Mouse (Mus musculus) layer of hippocampus, postnatal 36 days (tissue): Measurements from ENCODE around the gene Tpk1. TPM values are rescaled to one million over a fixed set of nuclear protein-coding genes. Genes with fewer than 3 reads are reported as not detected.

ENCODE experiments used
- DNase-seq, 2 experiments: peaks; one replicate each; pipeline ENCODE4 v3.0.0; 2022
- total RNA-seq, 2 experiments: library from RNA; stranded (reverse); gene quantifications; 2 replicates each; pipeline ENCODE4 v1.2.3; 2021

Tpk1 gene
- total RNA-seq = 1 to 10 TPM; 1.6 to 2.5 TPM

- DNase-seq = peak; percentile 93
These were observed at the start of gene Tpk1 for GRCm38 (mm10) chr6:43665677-43666546. Gene Tpk1 (minus strand): TSS chr6:43666278.

GRCm38 (mm10) chr6:43702810-43703614, 36.9 kb upstream of the Tpk1 start:
- DNase-seq = no peak

- no peak for DNase-seq
These were observed 25.8 kb upstream of the Tpk1 start for GRCm38 (mm10) chr6:43691863-43692262.

GRCm38 (mm10) chr6:43685985-43686384, 19.9 kb upstream of the Tpk1 start:
- DNase-seq = no peak

- no peak for DNase-seq
These were observed 16.5 kb upstream of the Tpk1 start for GRCm38 (mm10) chr6:43682535-43682934.

- no peak for DNase-seq
These were observed 12.7 kb upstream of the Tpk1 start for GRCm38 (mm10) chr6:43678689-43679212.

- no peak for DNase-seq
These were observed 11.5 kb upstream of the Tpk1 start for GRCm38 (mm10) chr6:43677566-43677965.

- no peak for DNase-seq
These were observed 10.1 kb upstream of the Tpk1 start for GRCm38 (mm10) chr6:43676139-43676538.

GRCm38 (mm10) chr6:43674986-43675760, 9.1 kb upstream of the Tpk1 start:
- DNase-seq = no peak

- DNase-seq = no peak
These were observed 4.9 kb upstream of the Tpk1 start for GRCm38 (mm10) chr6:43670939-43671338.

- no peak for DNase-seq
These were observed 1.6 kb upstream of the Tpk1 start for GRCm38 (mm10) chr6:43667681-43668080.

GRCm38 (mm10) chr6:43666611-43667400, 728 bp upstream of the Tpk1 start:
- DNase-seq = no peak

GRCm38 (mm10) chr6:43661822-43662221, 4.3 kb downstream of the Tpk1 start:
- DNase-seq = no peak

GRCm38 (mm10) chr6:43658290-43658689, 7.8 kb downstream of the Tpk1 start:
- DNase-seq = no peak

GRCm38 (mm10) chr6:43657845-43658244, 8.2 kb downstream of the Tpk1 start:
- DNase-seq = no peak

- DNase-seq = no peak
These were observed 11.1 kb downstream of the Tpk1 start for GRCm38 (mm10) chr6:43654876-43655456.

GRCm38 (mm10) chr6:43649516-43649915, 16.6 kb downstream of the Tpk1 start:
- DNase-seq = no peak

GRCm38 (mm10) chr6:43645674-43646073, 20.4 kb downstream of the Tpk1 start:
- no peak for DNase-seq

- no peak for DNase-seq
These were observed 21.0 kb downstream of the Tpk1 start for GRCm38 (mm10) chr6:43645105-43645504.

GRCm38 (mm10) chr6:43643718-43644117, 22.4 kb downstream of the Tpk1 start:
- no peak for DNase-seq

- no peak for DNase-seq
These were observed 23.7 kb downstream of the Tpk1 start for GRCm38 (mm10) chr6:43642375-43642774.
